In the genomic region with DNA sequence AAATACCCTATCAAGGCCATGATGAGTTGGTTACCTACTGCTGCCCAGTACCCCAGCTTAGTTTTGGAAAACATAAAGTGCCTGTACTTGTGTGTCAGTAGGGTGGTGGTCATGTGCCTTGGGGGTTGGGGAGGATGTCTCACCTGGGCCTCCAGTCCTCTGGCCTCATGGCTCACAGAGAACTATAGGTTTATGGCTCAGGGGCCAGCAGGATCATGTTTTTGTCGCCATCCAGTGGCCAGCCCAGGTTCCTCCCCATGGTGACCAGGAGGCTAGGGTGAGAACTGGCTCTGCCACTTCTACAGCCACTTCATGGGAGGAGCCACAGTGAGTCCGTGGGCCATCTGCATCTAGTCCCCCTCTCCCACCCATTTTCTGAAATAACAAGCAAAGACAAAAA, we compare ENCODE assay signal across 8 mouse cellular contexts. TPM values are rescaled to one million over a fixed set of nuclear protein-coding genes. Genes with fewer than 3 reads are reported as not detected.
DNase-seq lines count a peak whose midpoint lies in the region; TF ChIP-seq lines count a peak whose summit lies in the region.
"Had no signal": no experiment of that assay in that cellular context is flagged by ENCODE, and none has a peak within 500 bp of the region (broad histone marks: within the 10 kb centered on the region; RNA-seq: fewer than 3 reads in every experiment).

No protein-coding gene starts in this region.

- dilution Hi-C loops in CH12.LX (cut with MboI; ENCODE audit: extremely low pct_ligation_motif_present, extremely low pct_unique_long_range_greater_than_20kb, low sequenced_read_pairs) = no loop called here

- H3K4me3 ChIP-seq in CH12.LX (replicated peaks in 1 of 3; ENCODE audit: low read depth in 2 of 3, low read length in 2 of 3, poor library complexity in 1 of 3) = no peak overlapping the region

- TF ChIP-seq POLR2A in CH12.LX (IDR thresholded peaks at IDR 0.05; ENCODE audit: low read depth, low read length) = no peak

- H3K27ac ChIP-seq in CH12.LX (ENCODE audit: insufficient read depth, low read depth) = no peak overlapping the region

- no peak for TF ChIP-seq EP300 in CH12.LX (IDR thresholded peaks at IDR 0.05; ENCODE audit: low read length)

- H3K79me2 ChIP-seq in CH12.LX (replicated peaks; ENCODE audit: control insufficient read depth, extremely low read depth, insufficient read depth, poor library complexity, severe bottlenecking) = no peaks in the 10 kb centered on the region

- H3K9ac ChIP-seq in CH12.LX (ENCODE audit: insufficient read depth, low read depth) = no peak overlapping the region

- DNase-seq in CH12.LX (ENCODE audit: extremely low read depth) = peak; percentile 44
- DNase-seq in Muller cell, postnatal 12 days (ENCODE audit: inconsistent ontology term) = peak; percentile 48
- DNase-seq in embryo, embryonic 10.5 days (ENCODE audit: low spot score) = peak; percentile 66
- DNase-seq in heart, postnatal 14 days = peak; percentile 71 to 79
- peak; percentile 38 to 67 for DNase-seq in layer of hippocampus, postnatal 25 days (ENCODE audit: extremely low spot score in 1 of 2, low spot score in 1 of 2)
- peak; percentile 65 to 71 for DNase-seq in lung, postnatal 4 days
- peak; percentile 56 to 78 for DNase-seq in spleen, postnatal 4 days (ENCODE audit: low spot score in 2 of 2)

- in situ Hi-C loops in CH12.LX (cut with MboI; ENCODE audit: low pct_ligation_motif_present, low pct_unique_long_range_greater_than_20kb, low sequenced_read_pairs) = loop anchor here (25.0 kb wide), 2 partner anchors 363 to 488 kb away; a partner anchor contains a TSS

- TF ChIP-seq RAD21 in CH12.LX (IDR thresholded peaks at IDR 0.05; ENCODE audit: low read depth, low read length) = peak; percentile 79

- peaks cover 0 to 21% of the 10 kb centered on the region in 2 experiments; a peak in 2 of 4 replicates for H3K4me1 ChIP-seq in CH12.LX (ENCODE audit: control insufficient read depth in 1 of 2, insufficient read depth in 2 of 2)

- peak; percentile 14 to 89; a peak in 2 of 4 replicates for TF ChIP-seq CTCF in CH12.LX (conservative IDR thresholded peaks at IDR 0.05 in 1 of 2, IDR thresholded peaks at IDR 0.05 in 1 of 2; ENCODE audit: low read depth in 2 of 2, low read length in 2 of 2)

- H3K36me3 ChIP-seq in CH12.LX (replicated peaks in 1 of 2; ENCODE audit: control insufficient read depth in 1 of 2, insufficient read depth in 1 of 2, low read length in 1 of 2) = peaks cover 2 to 78% of the 10 kb centered on the region in 2 experiments

- H3K27me3 ChIP-seq in CH12.LX (replicated peaks) = no peaks in the 10 kb centered on the region

- intact Hi-C loops in heart, postnatal 14 days (cut with DNase I) = loop anchor here (1.0 to 2.0 kb wide), 2 partner anchors 39 to 108 kb away; no protein-coding TSS in a partner anchor

- no peak overlapping the region for H3K4me2 ChIP-seq in CH12.LX (ENCODE audit: insufficient read depth, low read depth, poor library complexity, severe bottlenecking)

- no peaks in the 10 kb centered on the region for H3K9me3 ChIP-seq in CH12.LX (replicated peaks; ENCODE audit: low read length)

TF ChIP-seq in CH12.LX, 34 proteins besides CTCF, POLR2A, EP300 and RAD21:
- TF ChIP-seq TCF12 (IDR thresholded peaks at IDR 0.05; ENCODE audit: low read depth, low read length) (0 out of 2 replicates have a peak, but pooled peaks have one; percentile 13), IRF4 (IDR thresholded peaks at IDR 0.05; ENCODE audit: low read depth, low read length) (0 out of 2 replicates have a peak, but pooled peaks have one; percentile 15), SMC3 (IDR thresholded peaks at IDR 0.05; ENCODE audit: low read depth, low read length) (peak; percentile 95), SIN3A (IDR thresholded peaks at IDR 0.05; ENCODE audit: low read length) (no peak), ZC3H11A (IDR thresholded peaks at IDR 0.05; ENCODE audit: low read depth, low read length) (peak; percentile 76), ZKSCAN1 (IDR thresholded peaks at IDR 0.05; ENCODE audit: borderline replicate concordance, low read depth, low read length) (peak; percentile 77; the same call in 1 of the 2 replicates)

RNA-seq across cellular contexts. Expression of a gene that starts 16.3 kb away (rescaled TPM):
- total RNA-seq in CH12.LX (2012; rRNA removed) = 0.21 TPM in 1 of 2 replicates, not detected in the other
- total RNA-seq in CH12.LX (2014; rRNA removed) = not detected in 2 replicates
- not detected in 2 replicates for polyA plus RNA-seq in CH12.LX (2012; ENCODE audit: insufficient read length, low read depth)
- total RNA-seq in heart, postnatal 14 days (2021) = 1 to 10 TPM in 1 of 2 experiments, under 1 TPM in 1; 0.98 to 1.1 TPM
- under 1 TPM; 0.64 to 0.80 TPM for total RNA-seq in layer of hippocampus, postnatal 25 days (2021)
- total RNA-seq: neutrophil, adult 5-6 weeks had no signal

RNA-seq across cellular contexts. Expression of a gene that starts 31.6 kb away (rescaled TPM):
- 0.04 TPM in 1 of 2 replicates, not detected in the other for total RNA-seq in CH12.LX (2012; rRNA removed)
- not detected in 2 replicates for total RNA-seq in CH12.LX (2014; rRNA removed)
- not detected in 2 replicates for polyA plus RNA-seq in CH12.LX (2012; ENCODE audit: insufficient read length, low read depth)
- 10 to 100 TPM; 36.3 to 38.1 TPM for total RNA-seq in heart, postnatal 14 days (2021)
- 10 to 100 TPM; 20.2 to 24.0 TPM for total RNA-seq in layer of hippocampus, postnatal 25 days (2021)
- total RNA-seq: neutrophil, adult 5-6 weeks had no signal

Comparison
In these comparisons a context has a peak if more than half of its experiments do, and no peak if none do; other contexts are left out.
1. RNA of a gene that starts 31.6 kb away (total RNA-seq): 36.3 to 38.1 TPM in heart, postnatal 14 days and 20.2 to 24.0 TPM in layer of hippocampus, postnatal 25 days; 0.04 TPM in CH12.LX; every median in the first group is over 10 times any median in the second.
2. Peak in every context shown above with its lines, with median percentiles within 50 percentile points of each other: DNase-seq.